ENCODE assay signal across 28 mouse cellular contexts in genomic region chr2:126472836-126473235, GRCm38 (mm10). TPM values are rescaled to one million over a fixed set of nuclear protein-coding genes. Genes with fewer than 3 reads are reported as not detected.
DNase-seq lines count a peak whose midpoint lies in the region; ATAC-seq and TF ChIP-seq lines count a peak whose summit lies in the region.
"Had no signal": no experiment of that assay in that cellular context is flagged by ENCODE, and none has a peak within 500 bp of the region (broad histone marks: within the 10 kb centered on the region; RNA-seq: fewer than 3 reads in every experiment).

No protein-coding gene starts in this region.

- no peaks in the 10 kb centered on the region for H3K9me3 ChIP-seq in lung, embryonic 14.5 days (ENCODE audit: low read depth, low read length)
- H3K9me3 ChIP-seq in lung, postnatal 0 days (ENCODE audit: low read length) = no peaks in the 10 kb centered on the region
- H3K9me3 ChIP-seq: embryonic facial prominence, embryonic 10.5 days; embryonic facial prominence, embryonic 13.5 days; forebrain, embryonic 12.5 days; forebrain, embryonic 15.5 days; hindbrain, embryonic 10.5 days; hindbrain, embryonic 13.5 days had no signal

- 62% methylated on average over 5 of the region's 5 CpGs for WGBS in lung, embryonic 14.5 days
- 52% methylated on average over 5 of the region's 5 CpGs for WGBS in lung, postnatal 0 days
- WGBS in bone marrow, adult 2 months = 59% methylated on average over 5 of the region's 5 CpGs
- WGBS in macrophage (ENCODE audit: missing documents) = 71% methylated on average over 5 of the region's 5 CpGs

- no peak for TF ChIP-seq CTCF in lung, embryonic 14.5 days (IDR thresholded peaks at IDR 0.05; ENCODE audit: low read depth)
- TF ChIP-seq CTCF in lung, postnatal 0 days (IDR thresholded peaks at IDR 0.05) = no peak
- no peak for TF ChIP-seq CTCF in bone marrow, adult 2 months (IDR thresholded peaks at IDR 0.05; ENCODE audit: control insufficient read depth, insufficient read depth, low read length)

- peak; percentile 43 for DNase-seq in lung, embryonic 14.5 days
- DNase-seq in lung, postnatal 10 days = no peak
- peak; percentile 18 for DNase-seq in lung, postnatal 0 days (ENCODE audit: low spot score)
- no peak for DNase-seq in lung, postnatal 36 days
- DNase-seq: adrenal gland, adult 2 months; adrenal gland, postnatal 14 days; cerebellum, adult 11-12 months; cerebellum, adult 8-10 months; cerebellum, postnatal 10 days; cerebellum, postnatal 36 days; embryo, embryonic 11 days; gastrocnemius, postnatal 10 days; gastrocnemius, postnatal 36 days; heart, postnatal 36 days had no signal

- no peak overlapping the region for H3K9ac ChIP-seq in lung, embryonic 14.5 days
- no peak overlapping the region for H3K9ac ChIP-seq in lung, postnatal 0 days (replicated peaks; ENCODE audit: low read depth)
- H3K9ac ChIP-seq: embryonic facial prominence, embryonic 13.5 days; forebrain, embryonic 12.5 days; forebrain, embryonic 15.5 days; hindbrain, embryonic 13.5 days had no signal

- H3K4me3 ChIP-seq in lung, embryonic 14.5 days (ENCODE audit: low read depth, low read length) = no peak overlapping the region
- H3K4me3 ChIP-seq in lung, postnatal 0 days (ENCODE audit: low read depth, low read length) = no peak overlapping the region
- H3K4me3 ChIP-seq in bone marrow, adult 2 months (replicated peaks; ENCODE audit: control insufficient read depth, low read depth, low read length) = no peak overlapping the region
- no peak overlapping the region for H3K4me3 ChIP-seq in macrophage (ENCODE audit: inconsistent target)
- H3K4me3 ChIP-seq: embryonic facial prominence, embryonic 10.5 days; embryonic facial prominence, embryonic 13.5 days; erythroblast, embryonic 14.5 days; forebrain, embryonic 12.5 days; forebrain, embryonic 15.5 days; hindbrain, embryonic 10.5 days; hindbrain, embryonic 13.5 days had no signal

- no peak; the same call in 1 of the 2 replicates for ATAC-seq in lung, embryonic 14.5 days (ENCODE audit: insufficient read depth)
- peak; percentile 37 for ATAC-seq in lung, postnatal 0 days
- ATAC-seq: CD4-positive, CD25-positive, alpha-beta regulatory T cell, adult 4 months; forebrain, embryonic 15.5 days; hindbrain, embryonic 16.5 days had no signal

- TF ChIP-seq POLR2A in bone marrow, adult 2 months (IDR thresholded peaks at IDR 0.05; ENCODE audit: borderline replicate concordance, control insufficient read depth, low read depth, low read length) = no peak

- no peak for TF ChIP-seq EP300 in lung, postnatal 0 days (IDR thresholded peaks at IDR 0.05)

- 0 out of 2 replicates have a peak overlapping the region, but pooled peaks have one; percentile 18 for H3K27ac ChIP-seq in lung, embryonic 14.5 days (ENCODE audit: low read depth)
- H3K27ac ChIP-seq in lung, postnatal 0 days (ENCODE audit: low read length) = no peak overlapping the region
- H3K27ac ChIP-seq in bone marrow, adult 2 months (ENCODE audit: control insufficient read depth, insufficient read depth, low read depth, low read length, poor library complexity) = peak overlapping the region; percentile 56; the same call in 1 of the 2 replicates
- peak overlapping the region; percentile 17 for H3K27ac ChIP-seq in macrophage
- H3K27ac ChIP-seq: embryonic facial prominence, embryonic 10.5 days; embryonic facial prominence, embryonic 13.5 days; forebrain, embryonic 12.5 days; forebrain, embryonic 15.5 days; hindbrain, embryonic 10.5 days; hindbrain, embryonic 13.5 days had no signal

- H3K4me2 ChIP-seq in lung, embryonic 14.5 days = no peak overlapping the region
- H3K4me2 ChIP-seq in lung, postnatal 0 days (replicated peaks; ENCODE audit: low read depth, low read length) = no peak overlapping the region
- H3K4me2 ChIP-seq: embryonic facial prominence, embryonic 13.5 days; forebrain, embryonic 12.5 days; forebrain, embryonic 15.5 days; heart, embryonic 11.5 days; hindbrain, embryonic 13.5 days had no signal

- peaks cover 76% of the 10 kb centered on the region for H3K79me2 ChIP-seq in macrophage (ENCODE audit: inconsistent target)

- H3K36me3 ChIP-seq in lung, embryonic 14.5 days (ENCODE audit: insufficient read depth) = no peaks in the 10 kb centered on the region
- no peaks in the 10 kb centered on the region for H3K36me3 ChIP-seq in lung, postnatal 0 days (ENCODE audit: insufficient read depth, low read length)
- no peaks in the 10 kb centered on the region for H3K36me3 ChIP-seq in macrophage (ENCODE audit: inconsistent target)
- H3K36me3 ChIP-seq: embryonic facial prominence, embryonic 10.5 days; embryonic facial prominence, embryonic 13.5 days; forebrain, embryonic 12.5 days; forebrain, embryonic 15.5 days; hindbrain, embryonic 10.5 days; hindbrain, embryonic 13.5 days had no signal

- H3K4me1 ChIP-seq in lung, embryonic 14.5 days (ENCODE audit: insufficient read depth) = no peaks in the 10 kb centered on the region
- H3K4me1 ChIP-seq in lung, postnatal 0 days (ENCODE audit: insufficient read depth, low read depth, low read length) = 0 out of 2 replicates have a peak, but pooled peaks cover 4% of the 10 kb centered on the region
- peaks cover 16% of the 10 kb centered on the region for H3K4me1 ChIP-seq in bone marrow, adult 2 months (ENCODE audit: control insufficient read depth, insufficient read depth, low read length)
- H3K4me1 ChIP-seq: embryonic facial prominence, embryonic 10.5 days; embryonic facial prominence, embryonic 13.5 days; forebrain, embryonic 12.5 days; forebrain, embryonic 15.5 days; hindbrain, embryonic 10.5 days; hindbrain, embryonic 13.5 days had no signal

- no peaks in the 10 kb centered on the region for H3K27me3 ChIP-seq in lung, embryonic 14.5 days (ENCODE audit: insufficient read depth, low read length)
- no peaks in the 10 kb centered on the region for H3K27me3 ChIP-seq in lung, postnatal 0 days (replicated peaks; ENCODE audit: insufficient read depth, low read length)
- H3K27me3 ChIP-seq: embryonic facial prominence, embryonic 13.5 days; forebrain, embryonic 12.5 days; forebrain, embryonic 15.5 days; hindbrain, embryonic 13.5 days had no signal

RNA-seq across cellular contexts. Expression of gene Atp8b4, which starts 27.6 kb away (rescaled TPM):
- polyA plus RNA-seq in lung, embryonic 14.5 days (2014; fragmentation: Nextera tagmentation; extraction: Ambion mirVana) = 0.39 and 0.50 TPM in 2 replicates
- 1.4 and 1.7 TPM in 2 replicates for polyA plus RNA-seq in lung, postnatal 0 days (2015; fragmentation: Nextera tagmentation; extraction: Ambion mirVana)
- polyA plus RNA-seq in bone marrow, adult 2 months (2011; ENCODE audit: insufficient read depth, insufficient read length, low replicate concordance, missing spikeins) = 8.3 and 25.1 TPM in 2 replicates
- 100 to 1,000 TPM in 16 of 26 experiments, 10 to 100 TPM in 10; 50.5 to 292 (median 131) TPM for total RNA-seq in macrophage (2018; cell fraction: chromatin; rRNA removed)
- total RNA-seq in macrophage (2018; cell fraction: cytosol; rRNA removed) = 10 to 100 TPM in 24 of 26 experiments, 1 to 10 TPM in 2; 9.9 to 42.6 (median 30.2) TPM
- total RNA-seq in macrophage (2018; cell fraction: nucleus; rRNA removed) = 100 to 1,000 TPM in 13 of 26 experiments, 10 to 100 TPM in 13; 40.9 to 193 (median 96.7) TPM
- 21.2 to 41.0 TPM (median 29.4 TPM) in 3 replicates for polyA plus RNA-seq in macrophage (2018)
- total RNA-seq: MEL had no signal
- polyA plus RNA-seq: cortical plate, adult 2 months; erythroblast, embryonic 14.5 days had no signal

Comparison
In these comparisons a context has a peak if more than half of its experiments do, and no peak if none do; other contexts are left out.
1. DNase-seq: peak in lung, embryonic 14.5 days (single experiment) and lung, postnatal 0 days (single experiment); none in lung, postnatal 10 days (single experiment) and lung, postnatal 36 days (single experiment).